Mouse (Mus musculus) liver, embryonic 11.5 days (tissue): ENCODE measurements around the gene Pde4b. TPM values are rescaled to one million over a fixed set of nuclear protein-coding genes. Genes with fewer than 3 reads are reported as not detected.

Source experiments
- ATAC-seq: fragments of 200-750 bp; cut with Nextera tagmentation; replicated peaks from 2 replicates; pipeline ENCODE4 v1.8.0; 2017; ENCODE audit warnings: moderate number of reproducible peaks, mild to moderate bottlenecking, moderate TSS enrichment, moderate library complexity; ENCODE audit not compliant: low FRiP score
- DNase-seq: peaks from one replicate; pipeline ENCODE4 v3.0.0-alpha.2; 2017; ENCODE audit warnings: low spot score
- H3K27ac ChIP-seq: fragments of 300-500 bp; sonication (generic); 2 replicates; pipeline ENCODE4 v1.5.1; 2014; ENCODE audit warnings: mild to moderate bottlenecking, low read depth, low read length, control low read depth
- H3K27me3 ChIP-seq: fragments of 300-500 bp; sonication (generic); replicated peaks from 2 replicates; pipeline ENCODE4 v1.6.1; 2014; ENCODE audit warnings: low read length, mixed read lengths; ENCODE audit not compliant: control insufficient read depth, insufficient read depth
- H3K36me3 ChIP-seq: fragments of 300-500 bp; sonication (generic); 2 replicates; pipeline ENCODE4 v1.6.1; 2014; ENCODE audit warnings: mild to moderate bottlenecking, low read length, moderate library complexity, mixed read lengths; ENCODE audit not compliant: control insufficient read depth, insufficient read depth
- H3K4me1 ChIP-seq: fragments of 300-500 bp; sonication (generic); replicated peaks from 2 replicates; pipeline ENCODE4 v1.6.1; 2014; ENCODE audit warnings: low read length, mixed read lengths; ENCODE audit not compliant: control insufficient read depth, insufficient read depth
- H3K4me2 ChIP-seq: fragments of 300-500 bp; sonication (generic); 2 replicates; pipeline ENCODE4 v1.6.1; 2014; ENCODE audit warnings: mild to moderate bottlenecking, control low read depth, moderate library complexity
- H3K4me3 ChIP-seq: fragments of 300-500 bp; sonication (generic); 2 replicates; pipeline ENCODE4 v1.5.1; 2014; ENCODE audit warnings: low read depth, low read length, control low read depth
- H3K9ac ChIP-seq: fragments of 300-500 bp; sonication (generic); 2 replicates; pipeline ENCODE4 v1.6.1; 2014; ENCODE audit warnings: low read depth, low read length, control low read depth
- H3K9me3 ChIP-seq: fragments of 300-500 bp; sonication (generic); 2 replicates; pipeline ENCODE4 v1.6.1; 2016; ENCODE audit warnings: low read length, inconsistent platforms, mixed read lengths; ENCODE audit not compliant: control insufficient read depth
- WGBS: fragments of 180-500 bp; shearing (Covaris S2); extraction: QIAGEN DNeasy Blood & Tissue Kit; methylation state at CpG from one replicate; pipeline ENCODE4 v1.1.7; 2014; 5-methylcytosine and 5-hydroxymethylcytosine counted together
- polyA plus RNA-seq: library from polyadenylated mRNA; unstranded; fragments of >200 nt; fragmentation: Nextera tagmentation; extraction: Ambion mirVana; gene quantifications from 2 replicates; pipeline ENCODE4 v1.2.1, GENCODE M21; 2014

The Pde4b gene
- polyA plus RNA-seq, 1 experiment from 2014 or later, result 9.2 TPM

DNA sequence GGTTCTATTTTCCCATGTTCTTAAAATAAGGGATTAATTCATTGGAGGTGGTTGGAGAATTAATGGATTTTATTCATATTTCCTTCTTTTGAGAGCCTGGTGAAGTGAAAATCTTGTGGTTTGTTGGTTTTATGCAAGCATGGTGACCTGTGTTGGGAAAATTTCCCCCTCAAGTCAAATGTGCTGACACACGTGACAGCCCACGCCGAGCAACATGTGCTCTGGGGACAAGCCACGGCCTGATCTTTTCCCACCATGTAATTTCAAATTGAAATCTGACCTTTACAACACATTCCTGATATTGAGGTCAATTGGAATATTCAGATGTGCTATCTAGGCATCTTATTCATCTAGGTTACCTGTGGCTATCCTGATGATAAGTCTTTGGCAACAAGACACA, 443.5 kb downstream of the Pde4b start:
- no peaks in the 10 kb centered on the region for H3K9me3 ChIP-seq
- no peaks in the 10 kb centered on the region for H3K36me3 ChIP-seq
- DNase-seq (no peak), ATAC-seq (no peak)
- no peak overlapping the region for H3K9ac ChIP-seq
- H3K27me3 ChIP-seq, result no peaks in the 10 kb centered on the region
- H3K27ac ChIP-seq, result no peak overlapping the region
- no peak overlapping the region for H3K4me2 ChIP-seq
- no peaks in the 10 kb centered on the region; the same call in 1 of the 2 replicates for H3K4me1 ChIP-seq
- no peak overlapping the region for H3K4me3 ChIP-seq
- 90% methylated on average over 4 of the region's 4 CpGs for WGBS

DNA sequence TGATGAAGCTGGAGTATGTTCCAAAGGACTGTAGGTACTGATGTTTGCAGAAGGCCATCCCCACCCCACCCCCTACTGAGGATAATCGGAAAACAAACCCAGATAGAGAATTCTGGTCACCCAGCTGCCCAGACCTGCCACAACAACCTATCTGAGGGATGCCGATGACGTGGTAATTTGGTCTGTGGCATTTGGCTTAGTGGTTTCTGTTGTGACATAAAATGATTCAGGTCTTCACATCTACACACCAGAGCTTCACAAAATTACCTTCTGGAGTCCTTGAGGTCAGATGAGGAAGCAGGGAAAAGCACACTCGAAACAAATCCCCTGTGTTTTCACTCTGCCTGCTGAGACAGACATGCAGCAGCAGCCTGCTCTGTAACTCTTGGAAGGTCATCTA, 444.4 kb downstream of the Pde4b start:
- DNase-seq (no peak), ATAC-seq (no peak)
- Histone ChIP-seq H3K9me3 (no peaks in the 10 kb centered on the region), H3K36me3 (no peaks in the 10 kb centered on the region), H3K4me1 (no peaks in the 10 kb centered on the region; the same call in 1 of the 2 replicates), H3K4me3 (no peak overlapping the region), H3K4me2 (no peak overlapping the region), H3K27me3 (no peaks in the 10 kb centered on the region), H3K9ac (no peak overlapping the region), H3K27ac (no peak overlapping the region)
- WGBS, result 53% methylated on average over 4 of the region's 4 CpGs

DNA sequence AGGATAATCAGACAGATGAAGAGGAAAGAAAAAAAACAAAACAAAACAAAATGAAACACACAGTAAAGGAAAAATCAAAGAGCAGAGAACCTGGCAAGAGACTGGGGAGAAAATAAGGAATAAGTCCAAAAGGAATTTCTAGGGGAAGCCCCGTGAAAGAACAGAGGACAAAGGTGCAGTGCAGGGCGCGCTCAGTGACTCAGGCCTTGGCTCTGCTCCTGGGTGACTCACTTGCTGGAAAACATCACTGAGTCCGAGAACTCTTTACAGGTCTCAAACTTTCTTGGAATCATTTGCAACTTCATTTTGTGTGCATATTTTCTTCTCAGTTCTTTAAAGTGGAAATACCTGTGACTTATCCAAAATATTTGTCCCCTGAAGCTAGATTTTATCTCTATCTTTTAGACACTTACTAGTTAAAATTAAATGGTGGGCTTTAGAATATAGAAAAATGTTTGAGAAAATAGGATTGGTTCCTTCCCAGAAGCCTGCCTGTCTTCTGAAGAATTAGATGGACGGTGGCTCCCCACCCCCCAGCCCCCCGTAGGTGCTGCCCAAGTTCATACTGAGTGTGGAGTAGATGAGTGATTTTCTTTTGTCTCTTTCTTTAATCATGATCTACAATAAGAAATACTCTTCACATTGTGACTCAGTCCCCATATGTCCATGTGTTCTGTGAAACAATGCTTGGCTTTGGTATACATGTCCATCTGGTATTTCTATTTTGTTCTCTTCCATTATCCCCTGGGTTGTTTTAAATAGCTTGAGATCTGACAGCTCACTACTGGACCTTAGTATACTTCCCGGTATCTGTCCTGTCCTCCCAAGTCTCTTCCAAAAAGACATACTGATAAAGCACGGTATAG, 446.1 kb downstream of the Pde4b start:
- Histone ChIP-seq H3K36me3 (no peaks in the 10 kb centered on the region), H3K4me3 (no peak overlapping the region), H3K9me3 (no peaks in the 10 kb centered on the region), H3K4me2 (no peak overlapping the region), H3K4me1 (no peaks in the 10 kb centered on the region), H3K27me3 (no peaks in the 10 kb centered on the region), H3K9ac (no peak overlapping the region), H3K27ac (no peak overlapping the region)
- ATAC-seq (no peak), DNase-seq (no peak)
- WGBS, result 61% methylated on average over 8 of the region's 8 CpGs

DNA sequence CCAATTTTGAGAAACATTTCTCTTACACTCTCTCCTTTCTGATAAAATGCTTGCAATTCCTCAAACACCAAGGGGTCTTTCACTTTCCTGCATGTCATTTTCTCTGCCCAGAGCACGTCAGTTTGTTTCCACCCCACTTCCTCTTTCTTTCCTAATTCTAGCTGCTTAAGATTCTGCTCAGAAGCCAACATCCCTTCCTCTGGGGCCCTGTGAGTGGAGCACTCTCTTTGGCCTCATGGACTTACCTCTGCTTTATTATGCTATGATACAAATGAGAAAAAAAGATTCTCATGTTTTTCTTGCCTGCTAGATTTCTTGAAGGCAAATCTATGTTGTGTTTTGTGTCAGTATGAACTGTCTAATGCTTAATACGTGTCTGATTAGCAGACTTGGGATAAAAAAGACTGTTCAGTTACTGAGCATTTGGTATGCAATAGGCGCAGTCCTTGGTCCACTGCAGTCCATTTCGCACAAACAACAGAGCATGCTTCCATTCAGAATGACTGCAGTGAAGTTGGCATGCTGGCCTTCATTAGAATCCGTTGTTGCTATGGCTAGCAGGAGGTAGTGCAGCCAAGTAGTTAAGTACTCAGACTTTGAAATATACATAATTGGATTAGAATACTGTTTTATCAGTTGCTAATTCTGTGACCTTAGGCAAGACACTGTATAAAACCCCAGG, 446.8 kb downstream of the Pde4b start:
- H3K36me3 ChIP-seq, result no peaks in the 10 kb centered on the region
- WGBS, result 65% methylated on average over 5 of the region's 5 CpGs
- no peaks in the 10 kb centered on the region for H3K4me1 ChIP-seq
- H3K4me3 ChIP-seq, result no peak overlapping the region
- no peak overlapping the region for H3K27ac ChIP-seq
- no peaks in the 10 kb centered on the region for H3K9me3 ChIP-seq
- no peak for DNase-seq
- H3K27me3 ChIP-seq, result no peaks in the 10 kb centered on the region
- H3K9ac ChIP-seq, result no peak overlapping the region
- H3K4me2 ChIP-seq, result no peak overlapping the region
- no peak for ATAC-seq

DNA sequence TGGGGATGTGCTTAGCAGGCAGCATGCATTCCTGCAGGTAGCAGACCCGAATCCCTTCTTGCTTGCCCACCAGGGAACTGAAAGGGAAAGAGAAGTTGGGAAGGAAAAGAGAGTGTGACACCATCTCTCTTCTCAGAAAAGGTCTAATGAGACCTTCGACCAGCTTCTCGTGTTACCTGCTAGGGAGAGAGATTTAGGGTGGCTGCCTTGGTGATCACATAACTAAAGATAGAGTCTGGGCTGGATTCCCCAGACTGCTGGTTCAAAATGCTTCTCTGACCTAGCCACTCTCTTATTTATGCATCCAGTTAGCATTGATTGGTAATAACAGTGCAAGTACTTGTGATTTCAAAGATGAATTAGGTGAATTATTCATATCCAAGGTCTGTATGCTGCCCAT, 448.5 kb downstream of the Pde4b start:
- H3K27me3 ChIP-seq, result no peaks in the 10 kb centered on the region
- H3K36me3 ChIP-seq, result no peaks in the 10 kb centered on the region
- H3K4me2 ChIP-seq, result no peak overlapping the region
- H3K4me1 ChIP-seq, result no peaks in the 10 kb centered on the region
- no peak overlapping the region for H3K9ac ChIP-seq
- no peaks in the 10 kb centered on the region for H3K9me3 ChIP-seq
- no peak overlapping the region for H3K4me3 ChIP-seq
- ATAC-seq (no peak), DNase-seq (no peak)
- 68% methylated on average over 3 of the region's 3 CpGs for WGBS
- no peak overlapping the region for H3K27ac ChIP-seq

DNA sequence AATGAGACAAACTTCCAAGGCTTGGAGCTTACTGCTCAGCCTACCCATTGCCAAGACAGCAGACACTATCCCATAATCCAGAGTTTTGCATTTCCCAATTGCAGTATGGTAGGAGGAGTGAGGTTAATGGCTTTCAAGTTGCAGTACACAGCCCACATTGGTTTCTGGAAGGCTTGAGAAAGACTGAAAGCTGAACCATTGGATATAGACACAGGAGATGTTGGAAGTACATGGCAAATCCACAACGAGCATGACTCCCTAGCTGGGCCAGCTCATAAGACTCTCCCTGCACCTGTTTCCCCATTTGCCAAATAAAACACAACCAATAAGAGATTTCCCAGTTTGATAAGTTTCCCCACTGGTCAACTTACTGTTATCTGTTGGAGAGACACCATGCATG, 450.9 kb downstream of the Pde4b start:
- WGBS, result 83% methylated on average over 1 of the region's 1 CpGs
- Histone ChIP-seq H3K27me3 (no peaks in the 10 kb centered on the region), H3K9ac (no peak overlapping the region), H3K4me2 (no peak overlapping the region), H3K36me3 (no peaks in the 10 kb centered on the region), H3K4me1 (no peaks in the 10 kb centered on the region), H3K9me3 (no peaks in the 10 kb centered on the region), H3K4me3 (no peak overlapping the region), H3K27ac (no peak overlapping the region)
- ATAC-seq (no peak), DNase-seq (no peak)

DNA sequence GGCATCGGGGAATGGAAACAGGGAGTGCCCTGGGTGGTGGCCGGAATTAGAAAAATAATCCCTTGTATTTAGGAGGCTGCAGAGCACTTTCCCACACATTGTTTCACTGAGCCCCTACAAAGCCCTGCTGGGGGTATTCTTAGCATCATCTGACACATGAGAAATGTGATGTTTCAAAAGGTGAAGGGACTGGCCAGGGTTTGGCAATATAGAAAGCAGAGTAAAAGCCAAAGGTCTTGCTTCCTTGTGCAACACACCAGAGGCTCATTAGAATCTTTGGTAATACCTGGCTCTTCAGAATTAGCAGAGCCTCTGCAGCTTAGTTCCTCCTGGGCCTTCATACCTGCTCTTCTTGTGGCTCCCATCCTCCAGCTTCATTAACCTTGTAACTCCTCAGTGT, 451.4 kb downstream of the Pde4b start:
- DNase-seq (no peak), ATAC-seq (no peak)
- 84% methylated on average over 2 of the region's 2 CpGs for WGBS
- Histone ChIP-seq H3K36me3 (no peaks in the 10 kb centered on the region), H3K27ac (no peak overlapping the region), H3K27me3 (no peaks in the 10 kb centered on the region), H3K4me1 (no peaks in the 10 kb centered on the region), H3K4me3 (no peak overlapping the region), H3K9ac (no peak overlapping the region), H3K9me3 (no peaks in the 10 kb centered on the region), H3K4me2 (no peak overlapping the region)

DNA sequence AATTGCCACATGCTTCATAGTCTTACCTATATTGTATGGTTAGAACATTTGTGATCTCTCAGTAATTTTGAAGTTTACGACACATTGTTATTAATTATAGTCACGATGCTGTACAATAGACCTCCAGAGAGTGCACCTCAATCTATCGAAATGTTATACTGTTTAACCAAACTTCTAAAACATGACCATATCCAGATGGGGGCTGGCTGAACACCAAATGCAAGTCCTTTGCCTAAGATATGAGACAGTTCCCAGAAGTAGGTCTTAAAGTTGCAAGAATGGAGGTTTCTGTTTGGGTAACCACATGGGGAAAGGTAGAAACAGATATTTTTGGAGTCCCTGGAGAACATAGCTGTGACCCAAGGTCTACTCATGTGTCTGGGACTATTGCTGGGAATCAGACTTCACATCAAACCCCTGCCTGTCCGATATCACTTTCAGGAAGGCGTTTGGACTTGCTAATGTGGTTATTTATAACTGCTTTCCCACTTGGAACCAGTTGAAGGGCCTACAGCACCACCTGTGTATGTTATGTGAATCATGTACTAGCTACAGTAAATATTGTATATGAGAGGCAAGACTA, 452.3 kb downstream of the Pde4b start:
- H3K9me3 ChIP-seq, result no peaks in the 10 kb centered on the region
- no peak for DNase-seq
- no peak overlapping the region for H3K9ac ChIP-seq
- H3K4me1 ChIP-seq, result no peaks in the 10 kb centered on the region
- no peaks in the 10 kb centered on the region for H3K27me3 ChIP-seq
- 81% methylated on average over 5 of the region's 5 CpGs for WGBS
- no peak for ATAC-seq
- no peak overlapping the region for H3K4me2 ChIP-seq
- no peaks in the 10 kb centered on the region for H3K36me3 ChIP-seq
- no peak overlapping the region for H3K4me3 ChIP-seq
- H3K27ac ChIP-seq, result no peak overlapping the region
